In the genomic region with DNA sequence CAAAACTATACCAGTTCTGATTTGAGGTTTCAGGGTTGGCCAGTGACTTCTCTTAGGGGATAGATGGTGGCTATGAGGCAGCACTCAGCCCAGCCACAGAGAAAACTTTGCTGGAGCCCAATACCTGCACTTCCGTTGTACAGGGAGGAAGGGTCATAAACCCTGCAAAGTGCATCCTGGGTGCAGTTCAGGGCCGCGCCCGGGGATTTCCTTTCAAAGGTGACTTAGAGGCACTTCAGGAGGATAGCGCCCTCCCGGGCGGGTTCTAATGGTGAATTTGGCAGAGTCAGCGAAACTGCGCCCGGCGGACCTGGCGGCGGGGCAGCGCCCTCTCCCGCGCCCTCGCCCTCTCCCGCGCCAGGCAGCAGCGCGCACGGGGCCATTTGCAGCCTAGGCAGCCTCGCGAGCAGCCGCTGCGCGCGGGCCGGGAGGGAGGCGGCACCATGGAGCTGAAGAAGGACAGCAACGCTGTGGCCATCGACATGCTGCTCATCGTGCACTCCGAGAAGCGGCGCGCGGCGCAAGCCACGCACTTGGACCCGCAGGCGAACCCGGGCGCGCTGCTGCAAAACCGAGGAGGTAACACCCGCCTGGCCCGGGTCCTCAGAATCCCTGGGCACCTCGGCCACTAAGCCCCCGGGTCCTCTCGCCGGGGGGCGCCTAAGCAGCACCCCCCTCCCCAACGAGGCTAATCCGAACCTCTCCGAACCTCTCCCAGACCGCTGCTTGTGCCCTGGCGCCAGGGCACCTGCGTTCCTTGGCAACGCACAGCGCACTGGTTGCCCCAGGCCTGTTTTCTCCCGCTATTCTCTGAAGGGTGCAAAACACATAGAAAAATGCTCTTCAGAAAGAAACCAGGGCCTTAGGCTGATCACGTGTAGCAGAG, we compare ENCODE assay signal across 8 mouse cellular contexts. TPM values are rescaled to one million over a fixed set of nuclear protein-coding genes. Genes with fewer than 3 reads are reported as not detected.
DNase-seq lines count a peak whose midpoint lies in the region; ATAC-seq lines count a peak whose summit lies in the region.

Gene Ky (plus strand): TSS at position 51 of the 886 bp plus-strand sequence.

- H3K4me1 ChIP-seq in intestine, embryonic 16.5 days (ENCODE audit: control insufficient read depth, insufficient read depth, low read length), result peaks cover 9% of the 10 kb centered on the region
- H3K4me1 ChIP-seq in midbrain, embryonic 16.5 days (ENCODE audit: control insufficient read depth, insufficient read depth, low read length), result peaks cover 8% of the 10 kb centered on the region; the same call in 1 of the 2 replicates

- peak; percentile 63 for ATAC-seq in intestine, embryonic 16.5 days
- peak; percentile 72 for ATAC-seq in midbrain, embryonic 16.5 days

- peaks cover 19% of the 10 kb centered on the region; the same call in 1 of the 2 replicates for H3K27me3 ChIP-seq in intestine, embryonic 16.5 days (replicated peaks; ENCODE audit: control insufficient read depth, insufficient read depth, low read length)
- H3K27me3 ChIP-seq in midbrain, embryonic 16.5 days (ENCODE audit: control insufficient read depth, insufficient read depth, low read depth, low read length), result peaks cover 8% of the 10 kb centered on the region

- H3K9ac ChIP-seq in intestine, embryonic 16.5 days (ENCODE audit: low read depth, low read length), result peak within 1 kb of the TSS; percentile 43; the same call in 1 of the 2 replicates
- peak within 1 kb of the TSS; percentile 67 for H3K9ac ChIP-seq in midbrain, embryonic 16.5 days (ENCODE audit: low read depth, low read length)

- H3K4me3 ChIP-seq in intestine, embryonic 16.5 days (ENCODE audit: low read length), result peak within 1 kb of the TSS; percentile 46
- H3K4me3 ChIP-seq in midbrain, embryonic 16.5 days (ENCODE audit: low read depth, low read length), result peak within 1 kb of the TSS; percentile 54

- WGBS in intestine, embryonic 16.5 days, result 2% methylated on average over 63 of the region's 63 CpGs
- under 1% methylated on average over 58 of the region's 63 CpGs for WGBS in midbrain, embryonic 16.5 days

- no peak within 1 kb of the TSS for H3K27ac ChIP-seq in intestine, embryonic 16.5 days (ENCODE audit: low read length)
- H3K27ac ChIP-seq in midbrain, embryonic 16.5 days (ENCODE audit: low read length), result peak within 1 kb of the TSS; percentile 26; the same call in 1 of the 2 replicates

- no peaks in the 10 kb centered on the region for H3K9me3 ChIP-seq in intestine, embryonic 16.5 days (ENCODE audit: control insufficient read depth, low read length)
- no peaks in the 10 kb centered on the region for H3K9me3 ChIP-seq in midbrain, embryonic 16.5 days (replicated peaks; ENCODE audit: control insufficient read depth, low read length, poor library complexity, severe bottlenecking)

- peak; percentile 24 to 32 for DNase-seq in right cerebral cortex, adult 2 months (ENCODE audit: low spot score in 2 of 2)
- DNase-seq in right cerebral cortex, postnatal 25 days, result no peak
- peak; percentile 57 to 61 for DNase-seq in cerebellum, postnatal 36 days
- DNase-seq in heart, adult 18-20 months, result peak; percentile 60 to 66
- DNase-seq in c-Kit-positive CD71-positive TER-119-positive erythroid progenitor cells, embryonic 14.5 days (ENCODE audit: low spot score), result no peak
- DNase-seq in layer of hippocampus, adult 18-20 months (ENCODE audit: low spot score in 2 of 2), result no peak

- no peaks in the 10 kb centered on the region for H3K36me3 ChIP-seq in intestine, embryonic 16.5 days (ENCODE audit: control insufficient read depth, insufficient read depth, low read length)
- no peaks in the 10 kb centered on the region for H3K36me3 ChIP-seq in midbrain, embryonic 16.5 days (ENCODE audit: control insufficient read depth, insufficient read depth, low read length)

- H3K4me2 ChIP-seq in intestine, embryonic 16.5 days (ENCODE audit: low read depth, low read length), result peak within 1 kb of the TSS; percentile 78
- H3K4me2 ChIP-seq in midbrain, embryonic 16.5 days (ENCODE audit: low read length), result peak within 1 kb of the TSS; percentile 91

RNA-seq across cellular contexts. Expression of gene Ky, which starts in this region (rescaled TPM):
- total RNA-seq in heart, adult 18-20 months (2021), result 10 to 100 TPM in 1 of 2 experiments, 1 to 10 TPM in 1; 7.3 to 12.2 TPM
- 0.34 TPM in 2 replicates for polyA plus RNA-seq in intestine, embryonic 16.5 days (2015; fragmentation: Nextera tagmentation; extraction: Ambion mirVana)
- 0.51 and 0.90 TPM in 2 replicates for polyA plus RNA-seq in midbrain, embryonic 16.5 days (2015; fragmentation: Nextera tagmentation; extraction: Ambion mirVana)
- total RNA-seq in layer of hippocampus, adult 18-20 months (2021), result 1 to 10 TPM; 2.3 to 3.0 TPM

Comparison
In these comparisons a context has a peak if more than half of its experiments do, and no peak if none do; other contexts are left out.
1. DNase-seq: peak in right cerebral cortex, adult 2 months (2 of 2), cerebellum, postnatal 36 days (2 of 2) and heart, adult 18-20 months (2 of 2); none in right cerebral cortex, postnatal 25 days (single experiment), c-Kit-positive CD71-positive TER-119-positive erythroid progenitor cells, embryonic 14.5 days (single experiment) and layer of hippocampus, adult 18-20 months (0 of 2).
2. Peak in ATAC-seq, H3K4me3 ChIP-seq, H3K9ac ChIP-seq and H3K4me2 ChIP-seq in intestine, embryonic 16.5 days; RNA of the gene not detected or under 1 TPM.
3. Peak in ATAC-seq, H3K4me3 ChIP-seq, H3K27ac ChIP-seq, H3K9ac ChIP-seq and H3K4me2 ChIP-seq in midbrain, embryonic 16.5 days; RNA of the gene not detected or under 1 TPM.